ENCODE assay signal across 28 mouse cellular contexts in the genomic region with DNA sequence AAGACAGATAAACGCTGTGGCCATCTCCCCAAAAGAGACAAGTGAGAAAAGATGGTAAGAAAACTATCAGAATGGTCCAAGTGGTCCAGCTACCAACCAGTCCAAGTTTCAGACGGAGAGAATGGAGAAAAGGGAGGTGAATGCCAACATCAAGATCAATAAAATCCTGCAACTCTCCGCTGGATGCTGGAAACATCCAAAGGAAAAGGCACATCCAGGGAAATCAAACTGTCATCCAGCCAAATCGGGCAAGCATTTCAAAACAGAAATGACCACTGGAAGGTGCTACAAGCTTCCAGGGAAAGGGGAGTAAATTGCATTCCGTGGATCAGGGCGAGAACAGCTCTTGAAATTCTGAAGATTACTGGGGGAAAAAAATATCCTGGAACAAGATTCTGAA.
"Had no signal": no experiment of that assay in that cellular context is flagged by ENCODE, and none has a peak within 500 bp of the region (broad histone marks: within the 10 kb centered on the region; RNA-seq: fewer than 3 reads in every experiment).

No protein-coding gene starts in this region.

- DNase-seq: cerebellum, adult 2 months; cerebellum, adult 8-10 months; cerebellum, adult 9-10 months; cerebellum, adult 9-11 months; cerebellum, postnatal 10 days; cerebellum, postnatal 14 days; cerebellum, postnatal 25 days; cerebellum, postnatal 36 days; embryo, embryonic 11 days; forebrain, postnatal 0 days; gastrocnemius, adult 2 months; gastrocnemius, postnatal 10 days; gastrocnemius, postnatal 14 days; gastrocnemius, postnatal 25 days; gastrocnemius, postnatal 36 days; heart, adult 18-20 months; heart, adult 2 months had no signal

- H3K27ac ChIP-seq: embryonic facial prominence, embryonic 10.5 days; embryonic facial prominence, embryonic 12.5 days; embryonic facial prominence, embryonic 13.5 days; embryonic facial prominence, embryonic 15.5 days; forebrain, embryonic 10.5 days; forebrain, embryonic 12.5 days; forebrain, embryonic 13.5 days; forebrain, embryonic 15.5 days; gastrocnemius, adult 2 months; heart, adult 2 months had no signal

- H3K4me2 ChIP-seq: embryonic facial prominence, embryonic 12.5 days; embryonic facial prominence, embryonic 13.5 days; embryonic facial prominence, embryonic 15.5 days; forebrain, embryonic 12.5 days; forebrain, embryonic 13.5 days; forebrain, embryonic 15.5 days had no signal

- ATAC-seq: forebrain, embryonic 14.5 days; forebrain, embryonic 15.5 days; forebrain, embryonic 16.5 days; forebrain, postnatal 0 days had no signal

- H3K9ac ChIP-seq: embryonic facial prominence, embryonic 12.5 days; embryonic facial prominence, embryonic 13.5 days; embryonic facial prominence, embryonic 15.5 days; forebrain, embryonic 12.5 days; forebrain, embryonic 13.5 days; forebrain, embryonic 15.5 days; forebrain, postnatal 0 days had no signal

- H3K4me3 ChIP-seq: embryonic facial prominence, embryonic 10.5 days; embryonic facial prominence, embryonic 12.5 days; embryonic facial prominence, embryonic 13.5 days; embryonic facial prominence, embryonic 15.5 days; erythroblast, embryonic 14.5 days; forebrain, embryonic 10.5 days; forebrain, embryonic 12.5 days; forebrain, embryonic 13.5 days; forebrain, embryonic 15.5 days; gastrocnemius, adult 2 months; heart, adult 2 months had no signal

- H3K36me3 ChIP-seq: embryonic facial prominence, embryonic 10.5 days; embryonic facial prominence, embryonic 12.5 days; embryonic facial prominence, embryonic 13.5 days; embryonic facial prominence, embryonic 15.5 days; forebrain, embryonic 10.5 days; forebrain, embryonic 12.5 days; forebrain, embryonic 15.5 days had no signal

- H3K9me3 ChIP-seq: embryonic facial prominence, embryonic 10.5 days; embryonic facial prominence, embryonic 12.5 days; embryonic facial prominence, embryonic 13.5 days; embryonic facial prominence, embryonic 15.5 days; forebrain, embryonic 10.5 days; forebrain, embryonic 12.5 days; forebrain, embryonic 13.5 days; forebrain, embryonic 15.5 days had no signal

- H3K27me3 ChIP-seq: embryonic facial prominence, embryonic 15.5 days had no signal
